Mouse (Mus musculus) embryo, embryonic 10 days (tissue): ENCODE data around the gene Cd3g.
"Not testable (repeated sequence)": the region's sequence is repeated elsewhere in the genome, so short reads cannot be mapped to it uniquely, and the experiment has no call there.

Experiments used
- DNase-seq: peaks from one replicate; pipeline ENCODE4 v3.0.0-alpha.2; 2015; ENCODE audit warnings: low spot score

Cd3g gene

GRCm38 (mm10) chr9:44985721-44986161 lies 5.5 kb upstream of the Cd3g start:
- no peak for DNase-seq

DNA sequence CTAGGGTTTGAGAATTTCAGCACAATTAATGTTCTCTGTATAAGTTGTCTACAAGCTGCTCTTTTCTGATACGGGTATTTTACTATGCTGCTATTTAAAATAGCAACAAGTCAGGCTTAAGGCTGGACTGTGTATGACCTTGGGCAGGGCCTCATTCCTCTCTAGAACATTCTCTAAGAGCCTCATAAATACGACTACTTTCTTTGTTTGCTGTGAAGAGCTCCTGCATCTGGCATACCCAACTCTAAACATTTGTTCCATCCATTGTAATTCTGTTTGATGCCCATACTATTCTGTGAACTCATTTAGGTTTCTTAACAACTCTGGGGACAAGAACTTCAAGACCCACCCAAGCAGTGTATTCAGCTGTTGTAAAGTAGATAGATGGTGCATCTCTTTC lies 2.8 kb upstream of the Cd3g start:
- DNase-seq: no peak

GRCm38 (mm10) chr9:44982531-44982930 lies 2.3 kb upstream of the Cd3g start:
- DNase-seq: no peak

DNA sequence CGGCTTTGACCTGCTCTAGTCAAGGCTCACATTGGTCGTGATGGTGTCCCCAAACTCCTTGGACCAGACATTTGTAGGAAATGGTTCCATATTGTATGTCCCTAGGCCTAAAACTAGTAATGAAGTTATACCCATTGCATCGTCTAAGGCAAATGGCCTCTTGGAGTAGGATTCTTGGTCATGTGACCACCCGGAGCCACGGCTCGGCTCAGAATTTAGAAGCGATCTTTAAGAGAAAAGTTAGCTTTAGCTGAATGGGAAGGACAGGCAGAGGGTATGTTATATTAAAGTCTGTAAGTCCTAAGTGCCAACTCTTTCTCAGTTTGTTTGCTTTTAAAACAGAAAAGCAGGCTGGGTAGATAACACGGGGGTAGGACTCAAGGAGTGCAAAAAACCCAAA lies 1.9 kb upstream of the Cd3g start:
- no peak for DNase-seq

GRCm38 (mm10) chr9:44981676-44982075 lies 1.4 kb upstream of the Cd3g start, which contains the start of gene Cd3d:
TSS of gene Cd3d (plus strand) at chr9:44981786.
- no peak for DNase-seq

DNA sequence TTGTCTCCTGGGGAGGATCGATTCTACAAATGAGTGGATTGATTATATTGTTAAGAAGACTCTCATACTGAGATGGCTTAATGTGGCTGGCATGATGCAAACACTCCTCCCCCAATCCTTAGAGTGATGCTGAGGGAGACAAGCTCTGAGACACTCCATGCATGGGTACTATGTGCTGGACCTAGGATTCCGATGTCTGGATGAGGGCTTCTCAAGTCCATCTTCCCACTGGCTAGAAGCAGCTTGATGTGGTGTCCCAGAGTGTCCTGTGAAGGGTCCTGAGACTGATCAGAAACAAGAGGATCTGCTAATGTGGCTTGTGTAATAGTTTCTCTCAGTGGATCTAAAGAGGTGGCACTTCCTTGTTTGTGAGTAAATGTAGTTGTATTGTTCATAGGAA lies 873 bp upstream of the Cd3g start:
- DNase-seq: no peak

DNA sequence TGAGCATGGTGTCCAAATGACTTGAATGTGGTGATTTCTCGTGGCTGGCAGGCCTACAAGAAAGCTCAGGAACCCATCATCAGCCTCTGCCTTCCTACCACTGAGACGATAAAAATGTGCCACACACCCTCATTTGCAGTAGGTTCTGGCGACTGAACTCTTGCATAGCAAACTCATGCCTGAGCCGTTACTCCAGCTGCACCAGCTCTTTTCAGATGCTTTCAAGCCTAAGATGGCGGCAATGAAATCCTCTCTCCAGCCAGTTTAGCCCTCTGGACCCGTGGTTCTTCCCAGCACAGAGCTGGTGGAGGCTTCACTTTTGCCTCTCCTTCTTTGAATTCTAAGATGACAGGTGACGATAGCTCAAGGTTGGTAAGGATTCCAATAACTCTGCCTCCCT lies 425 bp downstream of the Cd3g start:
- DNase-seq: no peak

GRCm38 (mm10) chr9:44977813-44978212 lies 2.4 kb downstream of the Cd3g start:
- DNase-seq: no peak

DNA sequence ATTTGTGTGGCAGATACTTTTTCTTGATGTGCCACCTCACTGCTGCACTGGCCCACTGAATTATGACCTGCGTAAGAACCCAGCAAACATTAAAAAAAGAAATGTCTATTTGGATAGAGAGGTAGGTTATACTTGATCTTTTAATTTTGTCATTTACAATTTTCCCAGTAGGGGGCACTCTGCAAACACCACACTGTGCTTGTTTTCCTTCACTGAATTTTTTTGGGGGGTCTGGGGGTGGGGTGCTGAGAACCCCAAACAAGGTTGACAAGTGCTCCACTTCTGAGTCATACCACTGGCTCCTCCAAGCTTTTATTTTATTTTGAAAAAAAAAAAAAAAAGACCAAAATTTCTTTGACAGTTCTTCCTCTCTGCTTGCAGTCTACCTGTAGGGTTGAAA lies 10.8 kb downstream of the Cd3g start:
- no peak for DNase-seq

GRCm38 (mm10) chr9:44967763-44968162 lies 12.5 kb downstream of the Cd3g start:
- not testable (repeated sequence) for DNase-seq

DNA sequence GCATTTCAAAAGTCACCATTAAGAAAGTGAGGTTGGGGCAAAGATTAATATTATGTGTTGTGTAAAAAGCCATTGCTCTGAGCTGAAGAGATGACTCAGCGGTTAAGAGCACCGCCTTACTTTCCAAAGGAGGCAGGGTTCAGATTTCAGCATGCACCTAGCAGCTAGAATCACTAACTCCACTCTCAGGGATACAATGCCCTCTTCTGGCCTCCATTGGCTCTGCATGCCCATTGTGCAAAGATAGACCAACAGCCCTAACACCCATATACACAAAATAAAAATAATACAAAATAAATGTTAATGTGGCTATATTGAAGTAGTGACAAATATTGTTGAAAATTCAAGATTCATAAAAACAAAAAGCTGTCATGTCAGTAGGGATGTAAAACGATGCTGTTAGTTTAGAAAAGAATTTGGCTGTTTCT lies 13.4 kb downstream of the Cd3g start:
- DNase-seq: peak; percentile 88

- DNase-seq: no peak
Measured at GRCm38 (mm10) chr9:44965833-44966466, 14.3 kb downstream of the Cd3g start.

DNA sequence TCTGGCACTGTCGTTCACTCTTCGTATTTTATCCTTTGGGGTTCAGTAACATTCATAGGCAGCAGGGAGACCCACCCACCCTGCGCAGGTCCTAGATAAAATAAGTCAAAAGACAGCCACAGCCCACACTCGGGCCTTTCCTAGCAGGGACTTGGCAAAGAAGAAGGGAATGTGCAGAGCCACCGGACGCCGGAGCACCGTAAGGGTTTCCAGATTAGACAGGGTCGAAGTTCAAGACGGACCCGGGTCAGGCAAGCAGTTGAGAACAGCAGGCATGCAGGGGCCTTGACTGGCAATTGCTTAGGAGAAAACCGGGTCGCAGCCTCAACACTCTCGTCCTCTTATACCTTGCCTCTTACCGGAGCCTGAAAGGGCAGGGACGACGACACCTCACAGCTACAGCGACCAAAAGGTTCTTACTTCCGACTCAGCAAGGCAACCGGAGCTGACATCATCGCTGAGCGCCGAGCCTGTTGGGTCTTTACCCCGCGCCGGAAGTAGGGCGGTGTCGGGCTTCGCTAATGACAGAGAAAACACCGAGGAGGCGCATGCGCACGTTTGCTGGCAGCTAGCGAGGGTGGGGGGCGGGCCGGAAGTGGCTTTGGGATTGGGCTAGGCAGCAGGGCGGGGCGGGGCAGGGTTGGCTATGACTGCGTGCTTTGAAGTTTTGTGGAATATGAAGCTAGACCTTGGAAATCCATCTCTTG lies 15.0 kb downstream of the Cd3g start, which contains the start of gene Ube4a:
TSS of gene Ube4a (minus strand) at position 475 of the 707 bp plus-strand sequence.
- peak; percentile 100 for DNase-seq

DNA sequence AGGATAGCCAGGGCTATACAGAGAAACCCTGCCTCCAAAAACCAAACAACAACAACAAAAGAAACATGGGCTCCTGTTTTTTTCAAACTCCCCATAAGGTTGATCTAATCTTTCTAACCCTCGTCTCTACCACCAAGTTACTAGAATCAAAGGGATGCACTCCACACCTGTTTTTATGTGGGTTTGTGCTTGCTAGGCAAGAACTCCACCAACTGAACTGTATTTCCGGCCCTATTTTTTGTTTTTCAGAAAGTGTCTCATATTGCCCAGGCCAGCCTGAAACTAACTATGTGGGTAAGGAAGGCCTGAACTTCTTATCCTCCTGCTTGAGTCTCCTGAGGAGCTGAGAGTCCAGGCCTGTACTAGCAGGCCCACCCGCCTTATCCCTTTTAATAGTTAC lies 25.8 kb downstream of the Cd3g start:
- DNase-seq: no peak

- no peak for DNase-seq
Measured at GRCm38 (mm10) chr9:44947836-44948235, 32.4 kb downstream of the Cd3g start.

DNA sequence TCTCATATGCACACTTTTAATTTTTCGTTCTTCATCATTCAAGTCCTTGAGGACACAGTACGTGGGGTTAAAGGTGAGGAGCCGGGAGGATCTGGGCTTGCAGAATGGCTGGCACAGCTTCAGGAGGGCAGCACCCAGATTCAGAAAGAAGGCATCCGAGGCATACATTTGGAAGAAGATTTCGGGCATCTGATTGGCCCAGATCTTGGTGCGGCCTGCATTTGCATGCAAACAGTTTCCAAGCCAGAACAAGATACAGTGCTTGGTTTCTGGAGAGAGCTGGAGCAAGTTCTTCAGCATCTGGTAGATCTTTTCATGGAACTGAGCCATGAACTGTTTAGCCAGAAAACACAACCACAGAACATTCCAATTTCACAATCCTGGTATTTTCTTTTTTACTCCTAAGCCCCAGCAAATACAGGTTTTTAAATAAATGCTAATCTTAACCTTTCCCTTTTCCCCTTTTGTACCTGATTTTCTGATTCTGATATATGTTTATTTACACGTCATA lies 34.0 kb downstream of the Cd3g start:
- no peak for DNase-seq

GRCm38 (mm10) chr9:44942421-44942820 lies 37.8 kb downstream of the Cd3g start:
- no peak for DNase-seq

DNA sequence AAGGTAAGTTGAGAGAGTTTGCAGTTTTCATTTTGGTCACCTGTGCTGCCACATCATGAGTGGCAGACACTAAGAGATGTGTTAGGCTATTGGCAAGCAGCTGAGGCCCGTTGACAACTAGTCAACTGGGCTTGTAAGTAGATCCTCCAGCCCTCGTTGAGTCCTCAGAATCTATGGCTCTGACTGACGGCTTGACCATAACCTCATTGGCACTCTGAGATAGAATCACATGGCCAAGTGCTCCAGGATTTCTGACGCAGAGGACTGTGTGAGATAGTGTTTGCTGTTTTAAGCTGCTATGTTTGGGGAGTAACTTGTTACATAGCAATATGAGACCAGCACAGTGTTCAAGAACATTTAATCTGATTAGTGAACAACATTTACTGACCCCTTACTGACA lies 38.5 kb downstream of the Cd3g start:
- no peak for DNase-seq

- no peak for DNase-seq
Measured at GRCm38 (mm10) chr9:44921543-44921942, 58.7 kb downstream of the Cd3g start.

GRCm38 (mm10) chr9:44921123-44921468 lies 59.1 kb downstream of the Cd3g start:
- DNase-seq: peak; percentile 59

DNA sequence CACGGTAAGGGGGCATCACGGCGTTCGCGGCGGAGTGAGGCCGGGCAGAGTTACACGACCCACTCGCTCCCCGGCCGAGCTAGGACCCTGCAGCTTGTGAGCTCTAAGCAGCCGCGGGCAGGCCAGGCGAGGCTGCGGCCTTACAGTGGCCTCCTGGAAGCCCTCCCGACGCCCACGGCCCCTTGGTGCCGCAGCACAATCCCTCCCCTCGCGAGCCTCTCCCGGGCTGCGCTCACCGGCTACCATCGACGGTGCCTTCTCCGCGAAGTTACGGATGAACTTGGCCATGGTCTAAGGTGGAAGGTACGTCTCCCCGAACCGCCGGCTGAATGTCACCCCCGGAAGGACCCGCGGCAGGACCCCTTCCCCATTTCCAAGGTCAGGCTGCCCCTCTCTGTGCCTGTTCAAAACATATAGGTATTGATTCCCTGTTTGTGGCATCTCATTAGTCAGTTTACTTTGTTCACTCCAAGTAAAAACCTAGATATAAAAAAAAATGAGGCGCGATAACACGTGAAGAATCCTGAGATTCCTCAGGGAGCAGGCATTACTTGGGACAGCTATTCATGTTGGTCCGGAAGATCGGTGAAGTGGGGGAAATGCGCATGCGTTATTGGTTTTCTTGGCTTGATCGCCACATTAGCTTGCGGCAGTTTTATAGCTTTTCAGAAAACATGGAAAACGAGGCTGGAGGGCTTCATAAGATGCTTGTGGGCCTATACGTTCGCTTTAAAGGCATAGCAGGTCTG lies 59.7 kb downstream of the Cd3g start, which contains the start of gene Atp5l:
TSS of gene Atp5l (minus strand) at position 369 of the 749 bp plus-strand sequence.
- DNase-seq: peak; percentile 97

- no peak for DNase-seq
Measured at GRCm38 (mm10) chr9:44919606-44920005, 60.6 kb downstream of the Cd3g start.
